Mouse (Mus musculus) thymus, adult 2 months (tissue): Measurements from ENCODE around the gene Plxnb1. TPM values are rescaled to one million over a fixed set of nuclear protein-coding genes. Genes with fewer than 3 reads are reported as not detected.

Experiments used
- DNase-seq: peaks from one replicate; pipeline ENCODE4 v3.0.0; 2021
- H3K27ac ChIP-seq: fragments of 200-500 bp; 2 replicates; pipeline ENCODE4 v1.5.1; 2012; ENCODE audit warnings: low read length, control low read depth; ENCODE audit not compliant: control insufficient read depth, insufficient read depth
- H3K27me3 ChIP-seq: fragments of 200-500 bp; 2 replicates; pipeline ENCODE4 v1.6.1; 2012; ENCODE audit warnings: mild to moderate bottlenecking, low read length, moderate library complexity, mixed read lengths; ENCODE audit not compliant: control insufficient read depth, insufficient read depth
- H3K36me3 ChIP-seq: fragments of 200-500 bp; 2 replicates; pipeline ENCODE4 v1.6.1; 2012; ENCODE audit warnings: mild to moderate bottlenecking, low read length, moderate library complexity; ENCODE audit not compliant: control insufficient read depth, insufficient read depth
- H3K4me1 ChIP-seq: fragments of 200-500 bp; replicated peaks from 2 replicates; pipeline ENCODE4 v1.6.1; 2012; ENCODE audit warnings: low read length; ENCODE audit not compliant: control insufficient read depth, insufficient read depth
- H3K4me3 ChIP-seq: fragments of 200-500 bp; 2 replicates; pipeline ENCODE4 v1.5.1; 2012; ENCODE audit warnings: mild to moderate bottlenecking, low read length, control low read depth, moderate library complexity; ENCODE audit not compliant: control insufficient read depth, insufficient read depth
- CTCF ChIP-seq: fragments of 200-500 bp; IDR thresholded peaks from 2 replicates; pipeline ENCODE4 v1.5.1; 2012; ENCODE audit warnings: mild to moderate bottlenecking, control low read depth, low read length, moderate library complexity, borderline replicate concordance; ENCODE audit not compliant: control insufficient read depth, poor library complexity, insufficient read depth; ENCODE audit errors: extremely low read depth
- POLR2A ChIP-seq: fragments of 200-500 bp; IDR thresholded peaks from 2 replicates; pipeline ENCODE4 v1.6.1; 2012; ENCODE audit warnings: mild to moderate bottlenecking, low read length, control low read depth, moderate library complexity; ENCODE audit not compliant: control insufficient read depth, poor library complexity, insufficient read depth; ENCODE audit errors: extremely low read depth
- WGBS: fragments of 180-500 bp; shearing (Covaris S2); methylation state at CpG from one replicate; pipeline ENCODE4 v1.1.7; 2018; 5-methylcytosine and 5-hydroxymethylcytosine counted together
- polyA plus RNA-seq: library from polyadenylated mRNA; depleted of rRNA; stranded (reverse); fragments of >200 nt; gene quantifications from 2 replicates; pipeline ENCODE4 v1.2.3, GENCODE M21; 2012

Plxnb1 gene
- polyA plus RNA-seq, 1 experiment: 25.6 TPM

GRCm38 (mm10) chr9:109056081-109056690 lies 39.0 kb upstream of the Plxnb1 start:
- no peak for TF ChIP-seq CTCF
- Histone ChIP-seq H3K27me3 (no peaks in the 10 kb centered on the region), H3K27ac (peak overlapping the region; percentile 23; the same call in 1 of the 2 replicates), H3K36me3 (peaks cover 20% of the 10 kb centered on the region; the same call in 1 of the 2 replicates), H3K4me3 (no peak overlapping the region), H3K4me1 (peaks cover 72% of the 10 kb centered on the region)
- WGBS: 87% methylated on average over 17 of the region's 17 CpGs
- DNase-seq: no peak

- DNase-seq: no peak
- Histone ChIP-seq H3K27ac (peak overlapping the region; percentile 15; the same call in 1 of the 2 replicates), H3K4me3 (no peak overlapping the region), H3K27me3 (no peaks in the 10 kb centered on the region), H3K4me1 (peaks cover 65% of the 10 kb centered on the region), H3K36me3 (peaks cover 20% of the 10 kb centered on the region; the same call in 1 of the 2 replicates)
- WGBS: 83% methylated on average over 4 of the region's 4 CpGs
- TF ChIP-seq CTCF (no peak), POLR2A (no peak)
These were observed 38.3 kb upstream of the Plxnb1 start for GRCm38 (mm10) chr9:109056916-109057315.

GRCm38 (mm10) chr9:109057543-109057942 lies 37.6 kb upstream of the Plxnb1 start:
- H3K4me1 ChIP-seq: peaks cover 59% of the 10 kb centered on the region
- H3K36me3 ChIP-seq: peaks cover 20% of the 10 kb centered on the region; the same call in 1 of the 2 replicates
- no peak for DNase-seq
- no peaks in the 10 kb centered on the region for H3K27me3 ChIP-seq
- no peak for TF ChIP-seq POLR2A
- no peak for TF ChIP-seq CTCF
- no peak overlapping the region for H3K4me3 ChIP-seq
- 76% methylated on average over 5 of the region's 5 CpGs for WGBS
- peak overlapping the region; percentile 73; the same call in 1 of the 2 replicates for H3K27ac ChIP-seq

- H3K27me3 ChIP-seq: no peaks in the 10 kb centered on the region
- TF ChIP-seq POLR2A (no peak), CTCF (no peak)
- H3K4me3 ChIP-seq: peak overlapping the region; percentile 53
- H3K36me3 ChIP-seq: peaks cover 20% of the 10 kb centered on the region; the same call in 1 of the 2 replicates
- 77% methylated on average over 19 of the region's 19 CpGs for WGBS
- H3K27ac ChIP-seq: peak overlapping the region; percentile 73
- DNase-seq: no peak
- peaks cover 52% of the 10 kb centered on the region for H3K4me1 ChIP-seq
These were observed 37.0 kb upstream of the Plxnb1 start for GRCm38 (mm10) chr9:109058006-109058765.

- DNase-seq: peak; percentile 84
- 3% methylated on average over 15 of the region's 15 CpGs for WGBS
- peak; percentile 94; the same call in 1 of the 2 replicates for TF ChIP-seq CTCF
- peak; percentile 54; the same call in 1 of the 2 replicates for TF ChIP-seq POLR2A
- Histone ChIP-seq H3K27ac (peak within 1 kb of the TSS; percentile 73), H3K27me3 (no peaks in the 10 kb centered on the region), H3K36me3 (peaks cover 25% of the 10 kb centered on the region), H3K4me3 (peak within 1 kb of the TSS; percentile 53), H3K4me1 (peaks cover 43% of the 10 kb centered on the region)
These were observed 35.9 kb upstream of the Plxnb1 start, which contains the start of gene Trex1 for GRCm38 (mm10) chr9:109059136-109059903. Gene Trex1 (minus strand): TSS chr9:109059734.
